Mouse (Mus musculus) hematopoietic stem cell, adult 5-6 weeks (primary cell): ENCODE data around the gene Gm11939. TPM values are rescaled to one million over a fixed set of nuclear protein-coding genes. Genes with fewer than 3 reads are reported as not detected.

Experiments
- ATAC-seq, 2 experiments: fragments of 125-278 bp in 1 of 2; replicated peaks in 1 of 2; 2 replicates each; pipeline ENCODE4 v1.8.0; 2016 to 2017; ENCODE audit warnings: inconsistent platforms in 2 of 2, mild to moderate bottlenecking in 2 of 2, moderate number of reproducible peaks in 2 of 2, low read depth in 1 of 2, moderate TSS enrichment in 1 of 2; ENCODE audit not compliant: low FRiP score in 2 of 2, poor library complexity in 2 of 2, severe bottlenecking in 2 of 2, insufficient read depth in 1 of 2, low TSS enrichment in 1 of 2
- total RNA-seq: library from RNA; stranded (forward); fragments of 172-1452, 232-1000 nt; gene quantifications from 2 replicates; pipeline ENCODE4 v1.2.3, GENCODE M21; 2017

Gm11939 gene
- total RNA-seq, 1 experiment from 2014 or later: not detected

GRCm38 (mm10) chr11:99539721-99540120, 19.5 kb downstream of the Gm11939 start:
- ATAC-seq: no peak

- no peak for ATAC-seq
Measured at GRCm38 (mm10) chr11:99521288-99521860, 37.9 kb downstream of the Gm11939 start, which contains the start of gene Krt39. Gene Krt39 (minus strand): TSS chr11:99521338.

GRCm38 (mm10) chr11:99514098-99514497, 45.2 kb downstream of the Gm11939 start:
- no peak for ATAC-seq

Other genes starting within 250 kb of the Gm11939 start
- not detected in 2 replicates for gene Krt25, start 236.5 kb downstream of the Gm11939 start, total RNA-seq
- not detected in 2 replicates for gene Krt26, start 221.5 kb downstream of the Gm11939 start, total RNA-seq
- not detected in 2 replicates for gene Krt27, start 208.4 kb downstream of the Gm11939 start, total RNA-seq
- gene Krt28, start 184.6 kb downstream of the Gm11939 start, total RNA-seq: not detected in 2 replicates
- not detected in 2 replicates for gene Krt10, start 170.1 kb downstream of the Gm11939 start, total RNA-seq
- gene Krt12, start 137.2 kb downstream of the Gm11939 start, total RNA-seq: not detected in 2 replicates
- not detected in 2 replicates for gene Krt20, start 121.3 kb downstream of the Gm11939 start, total RNA-seq
- not detected in 2 replicates for gene Krt23, start 66.3 kb downstream of the Gm11939 start, total RNA-seq
- not detected in 2 replicates for gene Krt39, start 38.1 kb downstream of the Gm11939 start, total RNA-seq
- not detected in 2 replicates for gene Krt40, start 16.3 kb downstream of the Gm11939 start, total RNA-seq
- gene Krtap3-3, start 8.6 kb downstream of the Gm11939 start, total RNA-seq: not detected in 2 replicates
- gene Krtap3-2, start 2.6 kb downstream of the Gm11939 start, total RNA-seq: not detected in 2 replicates
- not detected in 2 replicates for gene Krtap3-1, start 7.2 kb upstream of the Gm11939 start, total RNA-seq
- not detected in 2 replicates for gene Krtap1-5, start 21.6 kb upstream of the Gm11939 start, total RNA-seq
- gene Krtap1-4, start 24.2 kb upstream of the Gm11939 start, total RNA-seq: not detected in 2 replicates
- not detected in 2 replicates for gene Krtap1-3, start 31.9 kb upstream of the Gm11939 start, total RNA-seq
- not detected in 2 replicates for gene Krtap9-3, start 38.6 kb upstream of the Gm11939 start, total RNA-seq
- not detected in 2 replicates for gene Gm11938, start 43.8 kb upstream of the Gm11939 start, total RNA-seq
- not detected in 2 replicates for gene Gm11937, start 50.7 kb upstream of the Gm11939 start, total RNA-seq
- not detected in 2 replicates for gene Krtap2-4, start 55.4 kb upstream of the Gm11939 start, total RNA-seq
- gene Gm11562, start 61.0 kb upstream of the Gm11939 start, total RNA-seq: not detected in 2 replicates
- gene Krtap4-1, start 68.8 kb upstream of the Gm11939 start, total RNA-seq: not detected in 2 replicates
- gene Krtap4-2, start 75.6 kb upstream of the Gm11939 start, total RNA-seq: not detected in 2 replicates
- gene Krtap4-7, start 84.6 kb upstream of the Gm11939 start, total RNA-seq: not detected in 2 replicates
- not detected in 2 replicates for gene Gm11555, start 90.8 kb upstream of the Gm11939 start, total RNA-seq
- gene Gm11563, start 99.5 kb upstream of the Gm11939 start, total RNA-seq: not detected in 2 replicates
- gene Krtap4-6, start 106.5 kb upstream of the Gm11939 start, total RNA-seq: not detected in 2 replicates
- gene Gm14190, start 131.3 kb upstream of the Gm11939 start, total RNA-seq: not detected in 2 replicates
- gene Gm14180, start 174.8 kb upstream of the Gm11939 start, total RNA-seq: not detected in 2 replicates
- gene Gm11595, start 213.4 kb upstream of the Gm11939 start, total RNA-seq: not detected in 2 replicates
- not detected in 2 replicates for gene Krtap4-8, start 221.2 kb upstream of the Gm11939 start, total RNA-seq
- gene Krtap4-9, start 225.7 kb upstream of the Gm11939 start, total RNA-seq: not detected in 2 replicates
- gene Gm11596, start 234.0 kb upstream of the Gm11939 start, total RNA-seq: not detected in 2 replicates
- not detected in 2 replicates for gene Gm11569, start 239.5 kb upstream of the Gm11939 start, total RNA-seq
- not detected in 2 replicates for gene Gm11554, start 245.0 kb upstream of the Gm11939 start, total RNA-seq